Mouse (Mus musculus) left cerebral cortex, postnatal 10 days (tissue): ENCODE data around the gene Cdk15. TPM values are rescaled to one million over a fixed set of nuclear protein-coding genes. Genes with fewer than 3 reads are reported as not detected.

Experiments
- DNase-seq, 2 experiments: peaks; one replicate each; pipeline ENCODE4 v3.0.0; 2021 to 2022; ENCODE audit warnings: low spot score in 2 of 2, mixed read lengths in 1 of 2; ENCODE audit errors: extremely low spot score in 1 of 2
- intact Hi-C: fragments of 180-260 bp; cut with DNase I; formaldehyde crosslinking; loops from one replicate; pipeline ENCODE4 v1.15.1; 2025
- total RNA-seq, 2 experiments: library from RNA; stranded (reverse); gene quantifications; 2 replicates each; pipeline ENCODE4 v1.2.3; 2021

The Cdk15 gene
- total RNA-seq, 2 experiments from 2014 or later: 0.45 to 0.60 TPM

- intact Hi-C loops: no loop called here
- DNase-seq: no peak
Observed at GRCm38 (mm10) chr1:59361966-59362365, 105.3 kb downstream of the Cdk15 start.

GRCm38 (mm10) chr1:59364463-59365040 is 107.8 kb downstream of the Cdk15 start:
- no peak for DNase-seq
- intact Hi-C loops: no loop called here

DNA sequence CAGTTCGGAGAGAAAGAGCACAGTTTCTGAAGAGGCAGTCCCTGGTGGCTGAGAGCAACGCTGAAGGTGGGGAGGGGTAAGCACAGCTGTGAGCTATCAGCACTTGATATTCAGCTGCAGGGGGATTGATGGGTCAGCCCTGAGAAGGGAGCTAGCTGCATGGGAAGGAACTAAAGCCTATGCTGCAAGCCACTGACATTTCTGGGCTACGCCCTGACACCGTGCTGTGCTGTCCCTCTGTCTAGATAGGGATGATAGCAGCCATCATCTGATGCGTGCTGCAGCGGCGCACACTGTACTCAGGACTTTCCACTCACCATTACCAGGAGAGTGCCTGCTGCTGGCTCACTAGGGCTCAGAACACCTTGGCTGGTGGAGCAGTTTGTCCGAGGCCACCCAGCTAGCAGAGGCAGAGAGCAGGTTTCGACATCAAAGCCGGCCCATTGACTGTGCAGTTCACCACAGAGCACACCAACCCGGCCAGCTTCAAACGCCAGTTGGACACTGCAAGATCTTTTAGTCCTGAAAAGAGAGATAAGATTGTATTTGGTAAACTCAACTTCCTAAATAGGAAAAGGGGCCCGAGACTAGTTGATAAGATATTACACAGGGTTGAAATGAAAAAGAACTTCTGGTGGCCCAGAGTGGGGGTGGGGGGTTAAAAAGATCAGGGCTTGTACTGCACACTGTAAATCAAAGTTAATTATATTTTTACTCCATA is 111.4 kb downstream of the Cdk15 start:
- intact Hi-C loops: no loop called here
- no peak for DNase-seq

- DNase-seq: no peak
Observed at GRCm38 (mm10) chr1:59368649-59369319, 112.1 kb downstream of the Cdk15 start.

DNA sequence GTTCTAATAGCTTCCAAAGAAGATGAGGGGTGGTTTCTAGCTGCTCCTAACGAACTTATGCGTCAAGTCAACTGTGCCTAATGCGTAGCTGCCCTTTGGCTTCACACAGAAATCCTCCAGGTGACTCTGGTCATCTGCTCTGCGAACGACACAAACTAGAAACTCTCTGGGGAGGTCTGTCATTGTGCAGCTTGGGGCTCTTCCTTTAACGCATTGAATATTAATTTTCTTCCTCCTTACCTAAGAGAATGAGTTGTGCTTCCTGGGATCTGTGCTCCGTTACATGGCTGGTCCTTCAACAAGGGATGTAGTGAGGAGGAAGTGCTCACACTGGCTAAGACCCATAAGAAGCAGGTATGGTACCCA is 112.6 kb downstream of the Cdk15 start:
- no peak for DNase-seq
- intact Hi-C loops: no loop called here

More at GRCm38 (mm10) chr1:59368649-59369319, 112.1 kb downstream of the Cdk15 start:
- intact Hi-C loops: no loop called here

GRCm38 (mm10) chr1:59370355-59370950 is 113.7 kb downstream of the Cdk15 start:
- intact Hi-C loops: no loop called here
- no peak for DNase-seq

GRCm38 (mm10) chr1:59376021-59376548 is 119.4 kb downstream of the Cdk15 start:
- no peak for DNase-seq
- intact Hi-C loops: no loop called here

- intact Hi-C loops: no loop called here
- DNase-seq: no peak
Observed at GRCm38 (mm10) chr1:59376557-59376956, 119.9 kb downstream of the Cdk15 start.

DNA sequence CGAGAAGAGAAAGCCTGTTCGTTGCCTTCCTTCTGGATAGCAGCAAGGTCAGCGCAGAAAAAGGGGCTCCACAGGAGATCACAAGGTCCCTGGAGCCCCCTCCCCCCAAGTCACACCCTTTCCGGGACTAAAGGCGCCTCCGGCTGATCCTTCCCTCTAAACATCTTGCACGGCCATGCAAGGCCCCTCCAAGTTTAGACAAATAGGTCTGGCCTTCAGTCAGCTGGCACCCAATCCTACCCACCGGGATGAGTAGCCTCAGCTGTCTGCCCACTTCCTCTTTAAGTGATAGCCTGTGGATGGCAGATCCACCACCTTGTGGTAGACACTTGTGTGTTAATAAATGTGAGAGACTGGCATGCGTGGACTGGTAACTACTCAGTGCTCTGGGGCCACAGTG is 120.6 kb downstream of the Cdk15 start:
- DNase-seq: no peak
- intact Hi-C loops: no loop called here

- no peak for DNase-seq
- intact Hi-C loops: no loop called here
Observed at GRCm38 (mm10) chr1:59380926-59381325, 124.2 kb downstream of the Cdk15 start.

DNA sequence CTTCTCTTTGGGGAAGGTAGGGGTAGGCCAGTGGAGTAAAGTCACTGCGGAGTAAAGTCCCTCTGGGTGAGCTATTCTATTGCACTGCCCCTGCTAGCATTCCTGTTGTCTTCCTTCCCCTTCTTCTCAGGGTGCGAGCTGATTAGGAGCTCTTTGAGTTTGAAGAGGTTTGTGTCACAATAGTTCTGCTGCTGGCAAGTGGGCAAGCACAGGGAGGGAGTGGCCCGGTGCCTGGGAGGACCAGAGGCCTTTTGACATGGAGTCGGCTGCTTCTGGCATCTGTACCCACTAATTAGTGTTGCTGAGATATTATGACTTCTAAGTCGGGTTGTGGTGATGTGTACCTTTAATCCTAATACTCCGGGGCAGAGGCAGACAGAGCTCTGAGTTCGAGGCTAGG is 124.8 kb downstream of the Cdk15 start:
- intact Hi-C loops: no loop called here
- no peak for DNase-seq

DNA sequence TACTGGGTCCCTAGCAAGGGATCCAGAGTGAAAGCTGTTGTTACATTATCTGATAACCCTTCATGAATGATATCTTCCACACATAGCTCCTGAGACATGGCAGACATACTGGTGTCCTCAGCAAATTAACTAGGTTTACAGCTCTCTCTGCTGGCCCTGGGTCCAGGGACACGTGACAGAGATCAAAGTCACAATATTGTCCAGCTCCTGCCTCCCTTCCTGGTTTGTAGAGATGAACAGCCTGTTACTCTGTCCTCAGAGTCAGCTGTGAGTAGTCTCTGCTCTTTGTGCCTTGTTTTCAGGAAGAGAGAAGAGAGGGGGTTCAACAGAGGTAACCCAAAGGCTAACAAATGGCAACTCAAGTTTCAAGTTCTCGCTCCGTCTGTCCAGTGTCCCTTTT is 125.8 kb downstream of the Cdk15 start:
- intact Hi-C loops: no loop called here
- no peak for DNase-seq

GRCm38 (mm10) chr1:59383049-59383610 is 126.4 kb downstream of the Cdk15 start:
- no peak for DNase-seq
- intact Hi-C loops: no loop called here

DNA sequence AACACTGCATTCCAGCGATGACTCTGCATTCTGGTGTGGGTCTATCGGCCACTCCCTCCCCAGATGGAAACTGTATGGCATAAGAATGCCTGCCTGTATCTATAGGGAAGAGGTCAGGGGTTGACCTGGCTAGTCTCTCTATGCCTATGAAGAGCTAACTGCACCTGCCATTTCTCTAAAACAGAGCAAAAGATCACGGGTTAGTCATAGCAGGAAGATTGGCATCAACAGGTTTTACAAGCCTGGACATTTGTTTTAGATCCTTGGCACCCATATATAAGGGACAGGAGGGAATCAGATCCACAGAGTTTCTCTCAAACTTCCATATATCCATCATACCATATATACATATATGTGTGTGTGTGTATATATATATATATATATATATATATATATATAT is 127.7 kb downstream of the Cdk15 start:
- no peak for DNase-seq
- intact Hi-C loops: no loop called here

DNA sequence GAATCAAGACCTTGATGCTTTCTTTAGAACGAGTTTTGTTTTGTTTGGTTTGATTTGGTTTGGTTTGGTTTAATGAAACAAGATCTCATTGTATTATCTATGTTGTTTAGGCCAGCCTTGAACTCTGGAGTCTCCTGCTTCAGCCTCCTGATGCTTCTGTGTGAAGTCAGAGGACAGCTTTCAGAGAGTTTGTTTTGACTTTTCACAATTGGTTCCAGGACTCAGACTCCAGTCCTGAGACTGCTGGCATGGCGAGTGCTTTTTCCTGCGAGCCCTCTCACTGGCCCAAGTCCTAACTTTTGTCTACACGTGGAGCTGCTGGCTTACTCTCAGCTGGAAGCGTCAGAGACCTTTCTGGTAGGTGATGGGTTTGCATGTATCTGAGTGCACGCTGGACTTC is 128.9 kb downstream of the Cdk15 start:
- intact Hi-C loops: no loop called here
- DNase-seq: no peak

DNA sequence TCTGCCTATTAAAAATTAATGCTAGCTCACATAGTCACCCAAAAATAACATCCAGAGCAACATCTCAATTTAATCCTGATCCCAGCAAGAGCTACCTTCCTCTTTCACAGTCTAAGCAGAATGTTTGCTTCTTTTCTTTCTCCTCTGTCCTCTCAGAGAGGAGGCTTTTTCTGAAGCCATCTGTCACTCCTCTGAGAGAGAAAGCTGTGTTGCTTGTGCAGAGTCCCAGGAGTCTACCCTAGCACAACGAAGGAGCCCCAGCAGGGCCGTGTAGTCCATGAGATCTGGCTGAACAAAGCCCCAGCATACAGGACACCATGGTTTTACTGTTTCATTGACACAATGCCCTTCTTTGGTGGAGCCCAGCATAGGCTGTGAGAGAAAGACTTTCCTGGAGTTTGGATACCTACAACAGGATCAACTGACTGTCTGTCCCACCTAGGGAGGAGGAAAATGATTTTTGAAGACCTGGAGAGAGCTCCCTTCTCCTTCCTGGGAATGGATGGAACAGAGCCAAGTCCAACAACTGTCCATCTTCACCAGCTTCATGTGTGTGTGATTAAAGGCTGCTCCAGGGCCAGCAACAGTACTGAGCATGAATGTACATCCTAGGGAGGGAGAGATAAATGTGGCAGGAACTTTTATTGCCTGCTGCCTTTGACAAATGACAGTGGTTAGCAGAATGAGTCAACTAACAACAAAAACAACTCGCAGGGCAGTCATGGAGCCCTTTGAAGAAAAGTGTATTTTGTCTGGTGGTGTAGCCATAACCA is 131.0 kb downstream of the Cdk15 start:
- intact Hi-C loops: no loop called here
- DNase-seq: peak in 1 of 2 experiments; percentile 7

DNA sequence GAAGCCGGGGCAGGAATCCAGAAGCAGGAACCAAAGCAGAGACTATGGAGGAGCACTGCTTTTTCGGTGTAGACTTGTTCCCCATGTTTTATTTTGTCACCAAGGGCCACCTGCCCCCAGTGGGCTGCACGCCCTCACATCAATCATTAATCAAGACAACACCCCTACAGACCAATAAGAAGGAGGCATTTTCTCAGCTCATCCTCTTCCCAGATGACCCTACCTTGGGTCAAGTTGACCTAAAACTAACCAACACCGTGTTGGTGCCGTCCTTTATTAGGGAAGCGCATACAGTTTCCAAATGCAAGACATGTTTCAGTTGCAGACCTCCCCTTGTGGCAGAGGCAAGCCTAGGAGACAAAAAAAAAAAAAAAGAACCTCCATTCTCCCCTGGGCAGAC is 132.5 kb downstream of the Cdk15 start:
- intact Hi-C loops: no loop called here
- DNase-seq: no peak

DNA sequence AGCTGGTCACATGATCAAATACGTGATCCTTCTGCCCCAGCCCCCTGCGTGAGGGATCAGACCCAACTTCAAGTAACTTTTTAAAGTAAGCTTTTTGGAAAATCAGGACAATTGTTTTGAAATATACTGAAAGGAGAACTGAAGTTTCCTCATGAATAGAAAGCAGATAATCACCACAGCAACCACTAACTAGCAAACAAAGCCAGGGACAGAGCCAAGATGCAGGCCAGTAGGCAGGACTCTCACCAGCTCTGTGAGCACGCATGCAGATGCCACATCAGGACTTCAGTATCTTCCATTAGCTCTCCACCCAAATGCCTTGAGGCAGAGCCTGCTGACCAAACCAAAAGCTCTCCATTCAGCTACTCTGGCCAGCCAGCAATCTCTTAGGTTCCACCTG is 135.0 kb downstream of the Cdk15 start:
- no peak for DNase-seq
- intact Hi-C loops: no loop called here

DNA sequence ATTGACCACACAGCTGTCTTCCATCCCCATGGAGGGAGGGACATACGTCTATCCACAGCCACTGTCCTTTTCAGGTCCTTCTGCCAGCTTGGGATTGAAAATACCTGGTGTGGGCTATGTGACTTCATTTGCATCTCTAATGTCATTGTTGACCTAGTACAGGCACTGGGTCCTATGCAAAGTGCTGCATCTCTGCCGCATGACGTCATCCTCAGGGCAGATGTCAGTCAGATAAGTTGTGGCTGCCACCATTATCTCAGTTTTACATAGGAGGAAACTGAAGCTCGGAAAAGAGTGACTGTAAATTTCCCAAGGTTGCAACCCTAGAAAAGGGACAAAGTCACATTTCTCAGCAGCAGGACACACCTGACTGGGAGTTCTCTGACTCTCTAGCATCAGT is 137.4 kb downstream of the Cdk15 start:
- intact Hi-C loops: no loop called here
- no peak for DNase-seq
